Mouse (Mus musculus) lung, adult 2 months (tissue): ENCODE results near the gene Cnst. TPM values are rescaled to one million over a fixed set of nuclear protein-coding genes. Genes with fewer than 3 reads are reported as not detected.

Experiments
- DNase-seq: peaks from one replicate; pipeline ENCODE4 v3.0.0; 2022
- H3K4me1 ChIP-seq: fragments of 200-500 bp; 2 replicates; pipeline ENCODE4 v1.6.1; 2011; ENCODE audit warnings: low read length; ENCODE audit not compliant: control insufficient read depth, insufficient read depth
- H3K4me3 ChIP-seq: fragments of 200-500 bp; replicated peaks from 2 replicates; pipeline ENCODE3; 2011; ENCODE audit warnings: low read depth, mild to moderate bottlenecking, control low read depth, low read length; ENCODE audit errors: extremely low read depth
- CTCF ChIP-seq: fragments of 200-500 bp; IDR thresholded peaks from 2 replicates; pipeline ENCODE4 v1.5.1; 2011; ENCODE audit warnings: mild to moderate bottlenecking, low read length, control low read depth; ENCODE audit not compliant: insufficient read depth
- POLR2A ChIP-seq: fragments of 200-500 bp; IDR thresholded peaks from 2 replicates; pipeline ENCODE4 v1.6.1; 2011; ENCODE audit warnings: low read depth, mild to moderate bottlenecking, control low read depth, low read length, borderline replicate concordance; ENCODE audit errors: extremely low read depth
- WGBS: fragments of 180-500 bp; shearing (Covaris S2); methylation state at CpG from one replicate; pipeline ENCODE4 v1.1.7; 2018; 5-methylcytosine and 5-hydroxymethylcytosine counted together
- polyA plus RNA-seq: library from polyadenylated mRNA; depleted of rRNA; stranded (reverse); fragments of >200 nt; gene quantifications from 2 replicates; pipeline ENCODE4 v1.2.3, GENCODE M21; 2012

Cnst gene
- polyA plus RNA-seq, 1 experiment = 22.5 TPM

DNA sequence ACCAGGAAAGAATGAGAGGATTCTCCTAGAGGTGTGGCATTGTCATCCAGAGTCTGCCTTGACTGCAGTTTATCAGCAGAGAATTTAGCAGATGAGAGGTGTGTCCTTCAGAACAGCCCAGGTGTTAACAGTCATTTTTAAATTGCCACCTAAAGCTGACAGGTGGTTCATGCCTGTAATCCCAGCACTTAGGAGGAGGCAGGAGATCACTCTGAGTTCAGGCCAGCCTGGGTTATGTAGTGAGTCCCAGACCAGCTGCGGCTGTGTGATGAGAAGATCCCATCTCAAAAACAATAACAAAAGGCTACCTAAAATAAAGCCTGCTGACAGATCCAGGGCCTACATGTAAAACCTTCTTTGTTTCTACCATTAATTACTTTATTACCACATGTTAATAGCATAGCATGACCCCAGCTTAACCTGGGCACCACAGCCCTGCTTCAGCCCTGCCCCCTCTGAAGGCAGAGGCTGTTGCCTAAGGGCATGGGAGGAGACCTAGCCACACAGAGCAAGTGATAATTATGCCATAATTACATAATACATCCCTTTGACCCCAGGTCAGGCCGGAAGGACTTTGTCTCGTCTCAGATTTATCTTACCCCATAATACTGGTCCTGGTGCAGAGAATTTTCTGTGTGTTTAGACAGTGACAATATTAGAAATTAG lies 40.4 kb downstream of the Cnst start:
- TF ChIP-seq CTCF (no peak), POLR2A (no peak)
- WGBS = 48% methylated on average over 3 of the region's 3 CpGs

DNA sequence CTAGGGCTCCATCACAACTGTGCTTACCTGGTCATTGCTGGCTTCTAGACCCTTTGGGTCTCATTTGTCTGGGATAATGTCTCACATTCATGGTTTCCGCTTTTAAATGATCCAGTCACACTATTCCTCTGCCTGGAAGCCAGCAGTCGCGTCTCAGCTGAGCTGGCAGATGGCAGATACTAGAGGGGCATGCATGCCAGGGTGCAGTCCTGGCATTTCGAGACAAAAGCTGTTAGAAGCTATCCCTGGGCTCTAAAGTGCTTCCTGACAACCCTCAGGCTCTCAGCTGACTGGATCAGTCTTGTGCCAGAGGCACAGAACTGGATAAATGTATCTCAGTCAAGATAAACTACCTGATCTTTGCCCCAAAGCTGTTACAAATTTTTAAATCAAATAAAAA lies 42.1 kb downstream of the Cnst start:
- no peak for DNase-seq
- TF ChIP-seq CTCF (no peak), POLR2A (no peak)
- Histone ChIP-seq H3K4me1 (peaks cover 10% of the 10 kb centered on the region), H3K4me3 (no peak overlapping the region)
- WGBS = 52% methylated on average over 4 of the region's 4 CpGs

More for the DNA sequence above, 40.4 kb downstream of the Cnst start:
- peaks cover 18% of the 10 kb centered on the region for H3K4me1 ChIP-seq
- no peak for DNase-seq
- H3K4me3 ChIP-seq = no peak overlapping the region

DNA sequence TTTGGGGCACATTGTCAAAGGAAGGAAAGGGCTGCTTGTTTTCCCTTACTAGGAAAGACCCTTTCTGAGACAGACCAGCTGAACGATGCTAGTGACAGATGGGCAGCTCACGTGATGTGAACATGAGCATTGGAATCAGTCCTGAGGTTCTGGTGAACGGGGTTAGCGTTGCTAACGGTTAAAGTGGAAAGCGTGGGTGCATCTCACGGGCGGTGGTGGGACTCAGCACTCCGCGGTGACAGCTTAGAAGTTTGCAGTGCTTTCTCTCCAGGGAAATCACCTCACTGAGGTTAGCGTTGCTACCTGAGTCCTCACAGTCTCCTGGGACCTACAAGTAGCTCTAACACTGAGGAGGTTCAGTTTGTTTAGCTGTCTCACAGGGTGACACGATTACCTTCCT lies 45.5 kb downstream of the Cnst start:
- no peak for DNase-seq
- 75% methylated on average over 12 of the region's 12 CpGs for WGBS
- Histone ChIP-seq H3K4me3 (no peak overlapping the region), H3K4me1 (peaks cover 6% of the 10 kb centered on the region)
- TF ChIP-seq POLR2A = no peak
- no peak for TF ChIP-seq CTCF

DNA sequence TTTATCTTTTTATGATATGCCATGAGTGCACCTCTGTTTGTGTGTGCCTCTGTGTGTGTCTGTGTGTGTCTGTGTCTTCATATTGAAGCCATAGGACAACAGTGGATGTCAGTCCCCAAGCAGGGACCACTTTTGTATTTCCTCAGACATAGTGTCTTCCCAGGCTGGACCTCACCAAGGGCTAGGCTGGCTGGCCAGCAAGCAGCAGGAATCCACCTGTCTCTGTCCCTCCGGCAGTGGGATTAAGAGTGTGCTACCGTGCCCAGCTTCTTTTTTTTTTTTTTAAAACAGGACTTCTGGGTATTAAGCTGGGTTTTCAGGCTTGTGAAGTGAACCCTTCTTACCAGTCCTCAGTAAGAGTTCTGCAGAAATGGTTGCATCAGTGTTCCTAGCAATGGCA lies 46.0 kb downstream of the Cnst start:
- TF ChIP-seq POLR2A (no peak), CTCF (no peak)
- 92% methylated on average over 2 of the region's 2 CpGs for WGBS
- H3K4me1 ChIP-seq = peaks cover 2% of the 10 kb centered on the region
- no peak for DNase-seq
- no peak overlapping the region for H3K4me3 ChIP-seq

DNA sequence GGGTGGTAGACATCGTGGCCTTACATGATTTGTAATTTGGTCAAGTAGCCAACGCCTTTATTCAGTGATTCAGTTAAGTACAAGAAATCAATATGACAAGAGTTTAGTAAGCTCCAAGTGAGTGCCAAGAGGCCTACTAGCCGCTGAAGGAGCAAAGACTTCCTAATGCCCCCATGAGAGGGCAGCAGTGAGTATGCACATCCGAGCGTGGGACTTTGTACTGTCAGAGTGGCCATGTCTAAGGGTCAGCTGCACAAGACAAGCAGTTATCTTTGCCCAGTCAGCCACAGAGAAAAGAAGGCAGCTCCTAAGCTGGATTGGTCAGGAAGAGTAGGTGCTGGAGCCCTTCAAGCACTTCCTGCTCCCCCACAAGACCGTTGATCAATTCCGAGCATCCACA lies 46.8 kb downstream of the Cnst start:
- Histone ChIP-seq H3K4me3 (no peak overlapping the region), H3K4me1 (no peaks in the 10 kb centered on the region)
- WGBS = 79% methylated on average over 7 of the region's 7 CpGs
- DNase-seq = no peak
- TF ChIP-seq CTCF (peak; percentile 58), POLR2A (no peak)

DNA sequence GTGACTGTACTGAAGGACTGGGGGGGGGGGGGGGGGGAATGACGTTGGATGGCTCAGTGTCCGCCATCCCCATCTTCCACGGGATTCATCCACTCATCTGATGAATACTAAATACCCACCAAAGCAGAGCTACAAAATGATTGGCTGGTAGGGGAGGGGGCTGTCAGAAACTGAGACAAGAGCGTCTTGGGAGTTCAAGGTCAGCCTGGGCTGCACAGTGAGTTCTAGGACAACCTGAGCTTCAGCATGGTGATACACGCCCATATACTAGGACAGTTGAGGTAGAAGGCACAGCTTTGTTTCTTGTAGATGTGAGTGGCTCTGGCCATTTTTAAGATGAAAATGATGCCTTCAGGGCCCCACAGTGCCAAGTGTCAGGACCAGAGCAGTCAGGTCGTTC lies 52.2 kb downstream of the Cnst start:
- 91% methylated on average over 6 of the region's 6 CpGs for WGBS
- Histone ChIP-seq H3K4me1 (no peaks in the 10 kb centered on the region), H3K4me3 (no peak overlapping the region)
- no peak for DNase-seq
- TF ChIP-seq CTCF = no peak
- TF ChIP-seq POLR2A = no peak

DNA sequence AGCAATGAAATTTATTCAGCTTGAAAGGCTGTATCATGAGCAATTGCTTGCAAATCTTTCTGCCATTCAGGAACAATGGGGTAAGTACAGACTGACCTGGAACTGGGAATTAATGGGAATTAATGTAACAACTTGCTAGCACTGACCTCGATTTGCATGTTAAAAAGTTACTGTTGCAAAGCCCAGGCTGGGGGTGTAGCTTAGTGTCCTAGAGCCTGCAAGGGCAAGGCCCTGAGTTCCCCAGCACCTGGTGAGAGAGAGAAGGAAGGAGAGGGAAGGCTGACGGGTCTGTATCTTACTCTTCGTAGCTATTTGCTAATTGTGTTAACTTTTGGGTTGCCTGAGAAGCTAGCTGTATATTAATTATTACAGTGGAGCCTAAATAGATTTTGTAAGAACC lies 58.4 kb downstream of the Cnst start:
- TF ChIP-seq CTCF = no peak
- WGBS = 73% methylated on average over 3 of the region's 3 CpGs
- no peak overlapping the region for H3K4me3 ChIP-seq
- DNase-seq = no peak
- no peaks in the 10 kb centered on the region for H3K4me1 ChIP-seq

DNA sequence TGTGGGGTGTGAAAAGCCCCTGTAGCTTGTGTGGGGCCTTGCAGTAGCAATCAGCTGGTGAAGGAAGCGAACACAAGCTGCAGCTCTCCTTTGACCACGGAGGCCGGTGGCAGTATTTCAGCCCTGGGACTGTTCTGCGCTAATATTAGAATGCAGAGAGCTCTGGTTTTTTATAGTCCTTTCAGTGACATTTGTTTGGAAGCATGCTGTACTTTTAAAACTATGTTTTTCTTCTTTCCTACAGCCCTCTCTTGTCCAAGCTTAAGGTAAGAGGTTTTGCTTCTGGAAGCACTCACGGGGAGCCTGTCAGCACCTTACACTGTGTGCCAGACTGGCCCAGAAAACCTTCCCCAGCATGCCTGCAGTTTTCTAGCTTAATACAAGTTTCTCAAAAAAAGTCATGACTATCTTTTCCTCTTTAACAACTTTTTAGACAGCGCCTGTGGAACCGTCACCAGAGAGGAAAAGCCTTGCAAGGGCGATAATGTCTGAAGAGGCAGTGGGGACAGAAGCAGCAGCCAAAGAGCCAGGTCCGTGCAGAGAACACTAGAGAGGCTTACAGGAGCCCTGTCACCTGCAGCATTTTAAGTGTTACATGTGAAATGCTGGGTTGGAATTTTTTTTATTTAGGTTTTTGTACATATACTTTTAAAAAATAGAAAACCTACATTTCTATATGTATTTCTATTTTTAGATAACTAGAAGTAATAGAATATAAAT lies 60.0 kb downstream of the Cnst start:
- WGBS = 82% methylated on average over 9 of the region's 9 CpGs
- no peak overlapping the region for H3K4me3 ChIP-seq
- no peak for DNase-seq
- no peaks in the 10 kb centered on the region for H3K4me1 ChIP-seq
- TF ChIP-seq POLR2A = no peak
- TF ChIP-seq CTCF = no peak

DNA sequence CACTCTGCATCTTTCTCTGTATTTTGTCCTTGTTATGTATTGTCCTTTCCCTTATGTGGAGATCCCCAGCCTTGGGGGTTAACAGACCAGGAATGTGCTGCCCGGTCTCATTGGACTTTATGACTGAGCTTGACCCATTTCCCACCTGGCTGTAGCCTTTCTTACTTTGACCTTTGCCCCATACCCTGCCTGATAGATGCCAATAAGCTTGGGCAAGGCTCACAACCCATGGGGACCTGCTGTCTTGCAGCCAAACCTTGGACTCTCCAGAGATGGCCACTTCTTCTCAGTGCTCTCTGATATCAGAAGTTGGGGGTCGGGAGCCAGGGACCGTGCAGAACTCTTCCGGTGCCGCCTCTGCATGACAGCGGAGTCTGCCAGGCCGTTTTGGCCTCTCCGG lies 62.4 kb downstream of the Cnst start:
- DNase-seq = no peak

More for the DNA sequence above, 62.4 kb downstream of the Cnst start:
- Histone ChIP-seq H3K4me3 (no peak overlapping the region), H3K4me1 (no peaks in the 10 kb centered on the region)
- TF ChIP-seq POLR2A (no peak), CTCF (no peak)
- WGBS = 88% methylated on average over 8 of the region's 8 CpGs
